Mouse (Mus musculus) right cerebral cortex, postnatal 10 days (tissue): ENCODE results near the gene Ankrd13b.
A peak's percentile ranks its signal among the peaks of the same experiment; 100 is the strongest.

Experiments
- DNase-seq, 2 experiments: peaks; one replicate each; pipeline ENCODE4 v3.0.0; 2021; ENCODE audit warnings: low spot score in 2 of 2

Gene Ankrd13b

DNA sequence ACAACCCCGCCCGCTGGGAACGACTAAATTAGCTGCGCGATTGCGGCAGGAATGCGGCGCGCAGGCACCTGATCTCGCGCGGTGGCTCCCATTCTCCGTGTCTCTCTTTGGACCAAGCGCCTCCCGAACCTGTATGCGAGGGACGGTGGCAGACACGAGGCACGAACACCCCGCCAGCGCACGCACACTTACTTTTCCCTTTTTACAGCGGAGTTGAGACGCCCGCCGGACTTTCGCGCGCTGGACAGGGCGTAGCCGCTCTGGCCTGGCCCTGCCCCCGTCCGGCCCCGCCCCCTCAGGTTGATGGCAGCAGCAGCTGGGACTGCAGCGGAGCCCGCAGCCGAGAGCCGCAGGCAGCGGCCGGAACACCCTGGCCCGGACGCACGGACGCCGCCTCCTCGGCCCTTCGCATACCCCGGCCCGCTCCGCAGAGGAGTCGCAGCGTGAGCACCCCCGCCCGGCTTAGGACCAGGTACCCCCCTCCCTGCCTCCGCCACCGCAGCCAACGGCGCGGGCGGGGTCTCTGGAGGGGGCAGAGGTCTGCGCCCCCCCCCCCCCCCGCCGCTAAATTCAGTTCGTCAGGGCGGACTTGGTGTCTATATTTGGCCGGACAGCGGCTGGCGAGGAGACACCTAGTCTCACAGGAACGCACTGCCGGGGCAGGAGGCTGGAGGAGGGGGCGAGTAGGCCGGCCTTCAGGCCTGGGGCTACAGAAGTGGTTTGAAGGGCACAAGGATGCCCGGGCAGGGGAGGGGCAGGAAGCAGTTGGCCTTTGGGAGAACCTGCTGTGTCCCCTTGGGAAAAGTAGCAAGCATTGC is 27.0 kb downstream of the Ankrd13b start, which contains the start of gene Coro6:
Gene Coro6, plus strand, starts transcription at position 129 of the 818 bp plus-strand sequence.
- DNase-seq: peak in 1 of 2 experiments; percentile 47

DNA sequence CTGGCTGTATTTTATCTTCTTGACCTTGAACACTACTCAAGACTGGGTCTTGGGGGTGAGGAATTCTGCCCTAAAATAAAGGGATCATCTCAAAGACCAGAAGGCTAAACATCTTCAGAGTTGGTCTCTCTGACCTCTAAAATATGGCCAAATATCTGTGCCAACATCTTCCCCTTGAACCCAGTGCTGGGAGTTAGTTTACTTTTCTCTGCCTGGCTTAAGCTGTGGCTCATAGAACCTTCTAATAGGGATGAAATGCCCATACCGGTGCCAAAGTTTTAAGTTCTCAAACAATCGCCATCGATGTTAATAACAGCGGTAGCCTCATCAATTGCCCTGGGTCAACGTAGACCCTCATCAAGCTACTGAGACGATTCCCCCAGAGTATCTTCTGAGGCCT is 27.6 kb downstream of the Ankrd13b start:
- no peak for DNase-seq

DNA sequence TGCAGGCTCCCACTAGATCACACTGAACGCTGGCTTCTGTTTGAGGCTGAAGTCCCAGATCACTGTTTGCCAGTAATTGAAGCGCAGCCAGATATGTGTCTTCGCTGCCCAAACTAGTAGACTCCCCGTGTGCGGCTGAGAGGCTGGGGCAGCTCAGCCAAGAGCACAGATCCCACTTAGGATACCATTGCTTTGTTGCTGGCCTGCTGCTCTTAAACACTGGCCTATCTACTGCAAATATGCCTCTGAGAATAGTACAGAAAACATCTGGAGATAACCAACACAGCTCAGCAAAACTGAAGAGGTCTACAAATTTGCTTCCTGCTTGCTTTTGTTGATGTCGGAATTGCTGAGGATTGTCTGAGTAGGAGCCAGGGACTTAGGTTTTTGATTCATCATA is 32.6 kb downstream of the Ankrd13b start:
- DNase-seq: peak; percentile 39 to 58

DNA sequence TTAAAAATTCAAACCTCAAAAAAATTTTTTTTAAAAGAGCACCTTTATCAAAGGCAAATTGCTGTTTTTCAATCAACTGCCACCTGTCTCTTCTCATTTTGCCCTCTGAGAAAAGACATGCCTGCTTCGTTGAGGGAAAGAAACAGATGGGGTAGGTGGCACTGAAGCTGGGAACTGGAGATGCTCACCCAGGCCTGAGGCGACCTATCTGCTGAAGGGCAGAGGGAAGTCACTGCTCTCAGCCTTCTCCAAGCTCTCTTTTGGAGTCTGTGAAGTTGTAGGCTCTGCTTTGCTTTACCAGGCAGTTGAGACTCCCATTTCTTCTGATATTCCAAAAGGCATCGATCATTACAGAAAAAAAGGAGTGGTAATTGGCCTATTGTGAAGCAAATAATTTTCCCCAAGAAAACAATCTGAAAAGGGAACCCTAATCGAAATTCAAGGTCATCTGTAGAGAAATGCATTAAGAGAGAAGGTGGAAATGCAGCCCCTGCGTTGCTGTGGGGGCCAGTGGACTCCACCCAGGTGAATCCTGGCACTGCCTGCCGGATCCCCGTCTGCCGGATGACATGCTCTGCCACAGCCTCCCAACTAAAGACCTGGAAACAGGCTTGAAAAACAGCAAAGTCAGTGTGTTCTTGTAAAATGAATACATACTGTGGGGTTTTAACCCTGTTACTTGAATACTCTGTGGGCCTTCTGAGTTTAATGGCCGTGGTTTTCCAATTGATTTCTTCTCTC is 33.5 kb downstream of the Ankrd13b start:
- peak in 1 of 2 experiments; percentile 17 for DNase-seq

DNA sequence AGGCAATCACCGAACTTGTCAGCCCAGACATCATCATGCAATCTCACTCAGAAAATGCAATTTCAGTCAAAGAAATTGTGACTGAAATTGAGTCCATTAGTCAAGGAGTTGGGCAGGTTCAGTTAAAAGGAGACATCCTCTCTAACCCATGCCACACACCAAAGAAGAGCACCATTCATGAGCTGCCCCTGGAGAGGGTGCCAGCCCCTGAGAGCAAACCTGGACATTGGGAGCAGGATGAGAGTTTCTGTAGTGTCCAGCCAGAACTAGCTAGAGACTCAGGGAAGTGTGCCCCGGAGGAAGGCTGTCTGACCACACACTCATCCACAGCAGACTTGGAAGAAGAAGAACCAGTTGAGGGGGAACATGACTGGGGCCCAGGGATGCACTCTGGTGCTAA is 36.1 kb downstream of the Ankrd13b start:
- no peak for DNase-seq

DNA sequence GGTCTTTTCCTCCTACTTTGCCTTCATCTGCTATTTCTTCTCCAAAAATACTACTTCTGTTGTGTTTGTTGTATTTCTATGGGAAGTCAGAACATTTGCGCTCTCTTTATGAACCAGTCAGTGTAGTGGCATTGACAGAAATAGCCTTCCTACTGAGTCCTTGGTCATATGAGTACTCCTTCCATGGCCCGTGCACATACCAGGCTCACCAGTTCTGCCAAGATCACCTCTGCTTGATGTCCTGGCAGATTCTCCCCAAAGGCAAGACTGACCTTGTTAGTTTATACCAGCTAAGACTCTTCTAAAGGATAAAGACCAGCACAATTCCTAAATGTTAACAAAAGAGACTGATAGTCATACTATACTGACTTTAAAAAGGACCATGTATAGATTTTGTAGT is 37.8 kb downstream of the Ankrd13b start:
- DNase-seq: no peak

DNA sequence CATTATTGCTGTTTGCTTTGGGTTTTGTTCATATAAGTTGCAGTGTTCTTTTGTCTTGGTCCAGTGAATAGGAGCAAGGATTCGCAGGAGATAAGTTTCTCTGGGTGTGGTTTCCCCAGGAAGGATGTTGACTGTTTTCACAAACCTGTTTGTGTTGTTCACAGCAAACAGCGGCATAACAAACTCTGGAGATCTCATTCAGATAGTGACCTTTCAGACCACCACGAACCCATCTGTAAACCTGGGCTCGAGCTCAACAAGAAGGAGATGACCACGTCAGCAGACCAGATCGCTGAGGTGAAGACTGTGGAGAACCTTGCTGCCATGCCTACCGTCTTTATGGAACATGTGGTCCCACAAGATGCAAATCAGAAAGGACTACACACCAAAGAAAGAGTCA is 40.3 kb downstream of the Ankrd13b start:
- no peak for DNase-seq

DNA sequence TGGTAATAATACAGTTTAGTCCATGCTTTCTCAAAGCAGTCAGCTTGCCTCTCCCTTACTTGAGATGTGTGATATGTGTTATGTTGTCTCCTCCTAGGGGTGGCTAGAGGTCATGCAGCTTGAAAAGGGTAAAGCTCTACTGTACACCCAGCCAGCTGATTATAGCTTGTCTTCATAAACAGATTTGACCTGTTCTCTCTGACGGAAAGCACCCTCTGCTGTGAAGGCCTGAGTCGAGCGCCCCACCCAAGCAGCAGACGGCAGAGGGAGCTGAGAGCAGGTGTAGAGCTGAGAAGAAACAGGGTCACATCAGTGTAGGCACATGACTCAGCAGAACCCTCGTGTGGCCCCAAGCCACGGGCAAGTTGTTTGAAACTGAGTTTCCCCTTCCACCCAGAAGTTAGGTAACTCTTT is 42.8 kb downstream of the Ankrd13b start:
- DNase-seq: peak; percentile 48 to 56

DNA sequence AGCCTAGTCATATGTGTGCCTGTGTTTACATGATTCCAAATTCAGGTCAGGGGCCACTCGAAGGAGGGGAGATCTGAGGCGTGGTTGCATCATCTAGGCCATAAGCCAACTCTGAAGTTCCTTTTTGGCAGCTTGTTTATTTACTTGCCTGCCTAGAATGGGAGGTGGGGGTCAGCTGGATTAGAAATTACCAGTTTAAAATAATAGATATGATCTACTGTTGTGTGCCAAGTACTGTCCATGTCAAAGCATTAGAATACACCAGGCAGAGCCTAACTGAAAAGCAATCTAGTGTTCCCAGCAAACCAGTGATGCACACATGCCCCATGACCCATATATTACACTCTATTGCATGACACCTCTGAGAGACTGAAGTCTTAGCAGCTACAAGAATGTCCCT is 44.5 kb downstream of the Ankrd13b start:
- DNase-seq: no peak

DNA sequence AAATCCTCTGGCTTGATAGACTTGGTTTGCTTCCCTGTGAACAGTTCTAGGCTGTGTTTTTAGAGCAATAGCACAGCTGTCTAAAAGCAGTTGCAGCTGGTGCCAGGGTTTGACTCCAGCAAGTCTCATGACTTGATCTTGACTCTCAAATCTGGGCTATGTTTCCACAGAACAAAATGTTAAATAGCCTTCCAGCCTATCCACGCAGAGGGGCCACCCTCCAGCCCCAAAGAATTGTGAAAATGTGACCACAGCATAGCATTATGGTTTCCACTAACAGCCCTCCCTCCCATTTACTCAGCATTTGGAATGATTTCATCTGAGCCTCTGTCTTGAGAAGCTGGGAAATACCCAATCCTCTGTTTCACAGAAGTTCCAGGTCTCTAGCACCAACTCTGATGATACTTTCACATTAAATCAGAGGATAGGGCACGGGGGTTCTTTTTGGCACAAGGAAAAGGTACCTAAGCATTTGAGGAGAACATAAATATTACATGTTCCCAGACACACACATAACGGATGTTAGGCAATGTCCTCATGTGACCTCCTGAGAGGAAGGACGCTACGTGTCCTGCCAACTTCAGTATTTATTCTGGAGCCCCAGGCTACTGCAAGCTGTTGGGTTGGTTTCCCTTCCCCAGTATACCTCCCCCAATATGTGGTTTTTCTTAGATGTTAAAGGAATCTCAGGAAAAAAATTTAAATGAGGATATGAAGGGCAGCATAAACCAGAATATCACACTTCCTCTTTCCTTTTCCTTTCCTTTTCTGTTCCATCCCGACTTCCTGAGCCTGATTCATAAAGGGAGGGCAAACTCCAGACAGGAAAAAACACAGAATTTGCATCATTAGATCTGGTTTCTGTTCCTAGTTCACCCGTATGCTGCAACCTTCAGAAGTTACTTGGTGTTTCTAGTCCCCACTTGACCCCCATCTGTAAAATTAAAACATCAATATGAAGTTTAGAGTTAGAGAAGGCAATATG is 47.0 kb downstream of the Ankrd13b start:
- DNase-seq: peak in 1 of 2 experiments; percentile 56

DNA sequence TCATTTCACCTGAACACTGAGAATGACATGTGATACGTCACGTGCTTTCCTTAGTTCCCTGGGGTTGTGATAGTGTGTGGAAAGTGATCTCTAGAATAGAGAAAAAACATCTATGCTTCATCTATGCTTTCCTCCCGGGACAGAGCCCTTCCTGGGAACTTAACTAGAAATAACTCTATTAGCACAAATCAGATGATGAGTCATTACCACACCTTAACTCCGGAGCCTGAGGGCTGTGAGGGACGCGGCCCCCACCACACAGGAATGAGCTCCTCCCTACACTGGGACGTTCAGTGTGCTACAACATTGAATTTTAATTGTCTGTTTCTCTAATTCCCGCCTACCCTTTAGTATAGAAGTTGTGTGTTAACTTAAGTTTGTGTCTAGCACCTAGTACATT is 48.5 kb downstream of the Ankrd13b start:
- no peak for DNase-seq

DNA sequence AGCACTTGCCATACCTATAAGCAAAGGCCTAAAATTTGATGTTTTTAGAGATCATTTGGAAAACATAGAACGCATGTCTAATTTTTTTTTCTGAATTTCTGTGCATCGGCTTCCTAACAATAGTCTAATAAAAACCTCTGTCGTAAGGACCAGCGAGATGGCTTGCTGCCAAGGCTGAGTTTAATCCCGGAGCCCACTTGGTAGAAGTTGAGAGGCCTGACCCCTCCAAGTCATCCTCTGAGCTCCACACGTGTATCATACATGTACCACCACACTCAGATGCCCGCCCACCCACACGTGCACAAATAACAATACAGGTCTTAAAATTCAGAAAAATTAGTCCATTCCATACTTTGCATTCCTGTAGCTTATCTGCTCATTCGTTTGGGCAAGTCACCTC is 49.4 kb downstream of the Ankrd13b start:
- peak in 1 of 2 experiments; percentile 36 for DNase-seq

DNA sequence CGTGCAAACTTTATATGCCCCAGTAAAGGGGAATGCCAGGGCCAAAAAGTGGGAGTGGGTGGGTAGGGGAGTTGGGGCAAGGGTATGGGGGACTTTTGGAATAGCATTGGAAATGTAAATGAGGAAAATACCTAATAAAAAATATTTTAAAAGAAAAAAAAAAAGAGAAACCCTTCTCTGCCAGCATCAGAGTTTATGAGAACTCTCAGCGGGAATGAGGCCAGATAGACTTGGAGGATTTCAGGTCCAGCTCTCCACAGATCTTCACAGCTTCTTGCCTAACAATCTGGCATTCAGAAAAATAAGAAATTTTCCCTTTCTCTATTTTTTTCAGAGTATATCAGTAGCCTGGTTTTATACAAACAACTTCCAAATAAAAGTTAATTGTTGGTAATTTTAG is 52.5 kb downstream of the Ankrd13b start:
- DNase-seq: no peak

DNA sequence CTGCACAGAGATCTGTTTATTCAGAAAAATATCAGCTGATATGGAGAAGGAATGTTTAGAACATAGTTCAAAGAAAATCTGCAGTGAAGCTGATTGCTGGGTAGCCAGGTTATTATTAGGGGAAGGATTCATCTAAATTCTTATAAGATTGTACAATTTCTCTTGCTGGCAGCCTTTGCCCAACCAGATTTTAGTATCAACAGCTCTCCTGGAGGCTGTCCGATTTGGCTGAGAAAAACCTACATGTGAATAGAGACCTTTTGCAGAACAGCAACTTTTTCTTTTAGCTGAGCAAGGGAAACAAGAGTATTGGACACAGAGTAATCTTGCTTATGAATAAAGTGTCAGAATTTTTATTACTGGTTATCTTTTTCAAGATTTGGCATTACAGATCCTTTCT is 61.0 kb downstream of the Ankrd13b start:
- DNase-seq: no peak

DNA sequence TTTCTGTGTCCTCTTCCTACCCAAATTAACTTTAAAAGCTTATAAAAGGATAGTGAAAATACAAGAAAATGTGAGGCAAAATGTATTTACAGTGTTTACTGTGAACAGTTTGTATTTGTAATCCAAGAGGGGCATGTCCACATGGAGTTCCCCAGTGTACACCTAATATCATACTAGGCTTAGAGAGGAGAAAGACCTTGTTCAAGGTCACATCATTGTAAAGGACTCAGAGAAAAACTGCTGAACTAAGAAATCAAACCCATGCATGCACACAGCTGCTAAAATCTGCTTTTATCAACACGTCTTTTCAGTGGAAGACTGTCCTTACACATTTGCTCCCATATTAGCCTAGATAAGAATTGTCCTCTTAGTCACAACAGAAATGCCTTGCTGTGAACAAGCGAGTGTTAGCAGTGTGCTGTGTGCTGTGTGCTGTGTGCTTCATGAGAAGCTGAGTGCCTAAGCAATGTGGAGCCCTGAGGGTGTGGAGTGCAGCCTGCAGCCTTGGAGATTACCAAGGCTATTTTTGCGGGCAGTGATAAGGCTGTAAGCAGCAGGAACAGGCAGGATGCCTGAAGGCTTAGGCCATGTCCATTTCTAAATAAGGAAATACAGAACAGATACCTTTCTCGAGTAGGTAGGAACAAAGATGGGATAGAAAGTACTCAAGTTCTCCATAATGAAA is 66.2 kb downstream of the Ankrd13b start:
- DNase-seq: no peak
